Mouse (Mus musculus): ENCODE measurements around the gene Fbxo42.

The Fbxo42 gene

DNA sequence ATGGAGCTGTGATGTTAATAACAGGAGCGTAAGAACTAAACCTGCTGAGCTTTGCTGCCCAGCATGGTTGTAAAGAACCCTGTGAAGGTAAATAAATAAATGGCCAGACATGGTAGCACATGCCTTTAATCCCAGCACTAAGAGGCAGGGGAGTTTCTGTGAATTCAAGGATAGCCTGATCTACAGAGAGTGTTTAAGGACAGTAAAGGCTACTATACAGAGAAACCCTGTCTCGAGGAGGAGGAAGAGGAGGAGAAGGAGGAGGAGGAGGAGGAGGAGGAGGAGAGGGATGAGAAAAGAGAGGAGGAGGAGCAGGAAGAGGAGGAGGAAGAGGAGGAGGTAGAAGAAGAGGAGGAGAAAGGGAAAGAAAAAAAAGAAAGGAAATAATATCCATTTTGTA lies 65.6 kb downstream of the Fbxo42 start:
- in situ Hi-C loops (cut with MboI, MseI): loop anchor here (5.0 kb wide), 1 partner anchor 71 kb away; no protein-coding TSS in a partner anchor

DNA sequence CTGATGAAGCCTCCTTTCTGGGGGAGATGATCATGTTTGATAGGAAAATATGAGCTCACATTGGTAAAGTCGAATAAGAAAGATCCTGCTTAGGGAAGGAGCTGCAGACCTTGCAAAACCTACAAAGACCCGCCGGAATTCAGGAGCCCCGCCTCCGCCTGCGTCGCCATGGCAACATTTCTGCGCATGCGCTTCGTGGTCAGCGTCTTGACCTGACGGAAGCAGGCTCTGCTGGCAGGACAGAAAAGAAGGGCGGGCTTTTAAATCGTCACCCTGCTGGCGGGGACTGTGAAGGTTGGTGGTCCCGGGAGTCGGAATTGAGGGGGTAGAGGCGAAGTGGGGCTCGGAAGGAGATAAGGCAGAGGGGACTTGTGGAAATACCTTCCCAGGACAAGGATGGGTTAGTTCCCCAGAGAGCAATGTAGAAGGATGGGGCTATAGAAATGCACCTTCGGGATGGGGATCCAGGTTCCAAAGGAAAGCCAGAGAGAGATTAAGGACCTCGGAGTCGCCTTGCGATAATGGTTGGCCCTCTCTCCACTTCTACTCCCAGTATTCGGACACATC lies 66.1 kb downstream of the Fbxo42 start, which contains the start of gene Rsg1:
TSS of gene Rsg1 (plus strand) at position 187 of the 567 bp plus-strand sequence.
- in situ Hi-C loops (cut with MboI, MseI): loop anchor here (5.0 kb wide), 1 partner anchor 72 kb away; no protein-coding TSS in a partner anchor

DNA sequence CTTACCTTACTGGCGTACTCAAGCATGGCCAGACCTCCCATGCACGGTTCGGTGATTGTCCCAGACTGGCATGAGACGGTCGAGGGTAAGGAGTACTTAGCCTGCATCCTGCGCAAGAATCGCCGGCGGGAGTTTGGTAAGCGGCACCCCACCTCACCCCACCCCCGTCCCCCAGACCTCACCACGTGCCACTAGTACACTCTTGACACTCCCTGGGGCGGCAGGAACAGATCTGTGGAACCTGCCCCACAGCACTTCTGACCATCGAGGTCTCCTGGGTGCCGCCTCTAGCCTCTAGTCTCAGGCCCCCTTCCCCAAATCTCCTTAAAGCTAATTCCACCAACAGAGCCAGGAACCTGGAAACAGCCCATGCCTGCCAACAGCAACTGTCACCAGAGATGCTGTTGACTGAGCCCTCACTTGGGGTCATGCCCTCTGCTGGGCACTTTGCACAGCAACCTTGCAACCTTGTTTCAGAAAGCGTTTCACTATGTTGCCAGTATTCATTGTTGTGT lies 66.7 kb downstream of the Fbxo42 start:
- in situ Hi-C loops (cut with MboI, MseI): loop anchor here (5.0 kb wide), 1 partner anchor 72 kb away; no protein-coding TSS in a partner anchor

DNA sequence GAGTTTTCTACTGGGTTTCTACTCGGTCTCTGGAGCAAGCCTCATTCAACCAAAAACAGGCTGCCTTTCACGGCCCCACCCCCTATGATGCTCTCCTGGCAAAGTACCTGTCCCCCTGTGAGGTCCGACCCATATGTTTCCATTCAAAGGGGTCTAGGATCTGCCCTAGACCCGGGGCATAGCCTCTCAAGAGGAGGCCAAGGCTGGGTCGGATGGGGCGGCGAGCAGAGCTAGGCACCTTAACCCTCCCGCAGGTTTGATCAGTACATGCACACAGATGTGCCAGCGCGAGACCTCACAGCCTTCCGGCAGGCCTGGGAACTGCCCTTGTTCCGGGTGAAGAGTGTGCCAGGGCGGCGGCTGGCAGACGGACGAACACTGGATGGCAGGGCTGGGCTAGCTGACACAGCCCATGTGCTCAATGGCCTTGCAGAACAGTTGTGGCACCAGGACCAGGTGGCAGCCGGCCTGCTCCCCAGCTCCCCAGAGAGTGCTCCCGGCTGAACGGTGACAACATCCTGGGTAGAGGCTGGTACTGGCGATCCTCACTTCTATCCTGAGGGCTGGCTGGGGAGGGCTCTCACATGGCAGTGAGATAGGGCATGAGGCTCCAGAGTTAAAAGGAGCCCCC lies 72.0 kb downstream of the Fbxo42 start:
- in situ Hi-C loops (cut with MboI, MseI): loop anchor here (10.0 kb wide), 1 partner anchor 1245 kb away; no protein-coding TSS in a partner anchor

DNA sequence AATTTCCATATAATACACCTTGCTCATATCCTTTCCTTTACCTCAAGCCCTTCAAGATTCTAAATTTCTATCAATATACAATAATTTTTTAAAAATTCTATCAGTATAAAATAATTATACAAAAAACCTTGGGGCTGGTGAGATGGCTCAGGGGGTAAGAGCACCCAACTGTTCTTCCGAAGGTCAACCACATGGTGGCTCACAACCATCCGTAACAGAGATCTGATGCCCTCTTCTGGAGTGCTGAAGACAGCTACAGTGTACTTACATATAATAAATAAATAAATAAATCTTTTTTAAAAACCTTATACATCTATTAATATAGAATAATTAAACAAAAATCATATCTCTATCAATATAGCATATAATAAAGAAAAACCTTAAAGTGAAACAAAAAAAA lies 74.1 kb downstream of the Fbxo42 start:
- in situ Hi-C loops (cut with MboI, MseI): loop anchor here (10.0 kb wide), 1 partner anchor 1247 kb away; no protein-coding TSS in a partner anchor

DNA sequence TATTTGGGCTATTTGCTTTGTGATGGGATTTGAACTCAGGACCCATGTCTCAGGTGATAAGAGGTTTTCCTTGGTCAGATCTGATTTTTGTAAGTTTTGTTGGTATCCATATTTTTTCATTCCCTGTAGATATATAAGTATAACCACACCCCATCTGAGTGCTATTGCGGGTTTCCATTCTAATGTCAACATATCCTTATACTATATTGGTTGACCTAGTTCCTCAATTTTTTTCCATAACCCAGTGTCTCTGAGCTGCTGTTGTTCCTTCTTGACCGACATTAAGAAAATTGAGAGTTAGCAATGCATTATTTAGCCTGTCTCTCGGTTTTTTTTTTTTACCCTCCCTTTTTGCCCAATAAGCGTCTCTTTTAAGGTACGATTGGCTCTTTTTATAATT lies 75.0 kb downstream of the Fbxo42 start:
- in situ Hi-C loops (cut with MboI, MseI): loop anchor here (10.0 kb wide), 1 partner anchor 1248 kb away; no protein-coding TSS in a partner anchor

DNA sequence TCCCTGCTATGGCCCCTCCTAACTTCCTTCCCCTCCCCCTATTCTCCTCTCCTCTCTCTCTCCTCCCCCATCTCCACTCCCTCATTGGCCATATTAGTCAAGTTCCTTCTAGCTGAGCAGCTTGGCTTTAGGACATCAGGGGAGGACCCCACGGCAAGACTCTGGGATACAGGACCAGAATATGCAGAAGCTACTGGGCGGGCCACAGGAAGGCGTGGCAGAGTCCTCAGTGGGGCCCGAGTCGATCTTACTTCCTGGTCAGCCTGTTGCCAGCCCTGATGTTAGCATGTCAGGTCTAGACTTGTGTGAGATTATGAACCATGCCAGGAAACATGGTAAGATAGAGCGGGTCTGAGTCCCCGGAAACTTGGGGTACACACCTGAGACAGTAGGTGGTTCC lies 81.0 kb downstream of the Fbxo42 start:
- in situ Hi-C loops (cut with MboI, MseI): loop anchor here (10.0 kb wide), 1 partner anchor 1254 kb away; no protein-coding TSS in a partner anchor

DNA sequence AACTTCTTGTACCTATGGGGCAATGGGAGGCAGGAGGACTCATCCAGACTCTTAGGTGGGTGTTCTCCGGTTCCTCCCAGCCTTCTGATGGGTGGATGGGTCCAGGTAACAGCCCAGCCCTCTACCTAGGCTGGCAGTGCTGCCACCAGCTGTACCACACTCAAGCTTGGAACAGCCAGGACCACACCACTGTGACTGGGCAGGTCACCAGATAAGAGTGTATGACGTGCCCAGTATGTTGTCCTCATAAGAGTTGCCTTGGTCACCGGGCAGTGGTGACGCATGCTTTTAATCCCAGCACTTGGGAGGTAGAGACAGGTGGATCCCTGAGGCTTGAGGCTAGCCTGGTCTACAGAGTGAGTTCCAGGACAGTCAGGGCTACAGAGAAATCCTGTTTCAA lies 85.5 kb downstream of the Fbxo42 start:
- in situ Hi-C loops (cut with MboI, MseI): no loop called here

DNA sequence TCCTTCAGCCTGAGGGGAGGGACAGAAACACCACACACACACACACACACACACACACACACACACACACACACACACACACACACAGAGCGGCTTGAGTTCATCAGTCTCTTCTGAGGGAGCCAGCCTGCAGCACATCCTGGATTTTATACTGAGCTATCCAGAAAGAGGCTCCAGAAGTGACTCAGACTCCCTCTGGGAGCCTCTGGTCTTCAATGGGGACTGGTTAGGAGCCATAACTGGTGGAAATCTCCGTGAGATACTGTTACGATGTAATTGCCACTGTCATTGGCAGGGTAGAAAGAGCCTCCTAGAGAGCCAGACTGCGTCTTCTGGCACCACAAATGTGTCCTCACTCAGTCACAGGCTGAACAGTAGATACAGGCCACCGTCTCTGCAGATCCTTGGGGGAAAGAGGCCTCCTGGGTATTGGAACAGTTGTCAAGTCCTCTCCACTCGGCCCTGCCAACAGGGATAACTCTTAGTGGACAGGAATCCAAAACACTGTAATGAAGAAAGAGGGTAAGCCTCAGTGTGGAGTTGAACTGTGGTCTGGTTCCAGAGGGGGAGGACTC lies 87.9 kb downstream of the Fbxo42 start:
- in situ Hi-C loops (cut with MboI, MseI): no loop called here

DNA sequence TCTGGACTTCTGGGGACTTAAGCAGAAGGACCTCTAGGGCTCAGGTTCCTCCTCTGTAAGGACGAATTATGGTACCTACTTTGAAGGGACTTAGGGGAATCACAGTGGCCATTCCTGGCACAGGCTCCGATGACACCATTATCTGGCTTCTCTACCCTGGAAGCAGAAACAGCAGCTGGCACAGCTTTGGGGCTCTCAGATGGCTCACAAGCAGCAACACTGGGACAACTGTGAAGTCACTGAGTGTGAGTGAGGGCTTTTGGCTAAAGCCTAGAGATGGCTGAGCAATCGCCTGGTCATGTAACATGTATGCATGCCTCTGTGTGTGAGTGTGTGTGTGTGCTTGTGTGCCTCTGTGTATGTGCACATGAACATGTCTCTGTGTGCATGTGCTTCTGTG lies 89.1 kb downstream of the Fbxo42 start:
- in situ Hi-C loops (cut with MboI, MseI): no loop called here

DNA sequence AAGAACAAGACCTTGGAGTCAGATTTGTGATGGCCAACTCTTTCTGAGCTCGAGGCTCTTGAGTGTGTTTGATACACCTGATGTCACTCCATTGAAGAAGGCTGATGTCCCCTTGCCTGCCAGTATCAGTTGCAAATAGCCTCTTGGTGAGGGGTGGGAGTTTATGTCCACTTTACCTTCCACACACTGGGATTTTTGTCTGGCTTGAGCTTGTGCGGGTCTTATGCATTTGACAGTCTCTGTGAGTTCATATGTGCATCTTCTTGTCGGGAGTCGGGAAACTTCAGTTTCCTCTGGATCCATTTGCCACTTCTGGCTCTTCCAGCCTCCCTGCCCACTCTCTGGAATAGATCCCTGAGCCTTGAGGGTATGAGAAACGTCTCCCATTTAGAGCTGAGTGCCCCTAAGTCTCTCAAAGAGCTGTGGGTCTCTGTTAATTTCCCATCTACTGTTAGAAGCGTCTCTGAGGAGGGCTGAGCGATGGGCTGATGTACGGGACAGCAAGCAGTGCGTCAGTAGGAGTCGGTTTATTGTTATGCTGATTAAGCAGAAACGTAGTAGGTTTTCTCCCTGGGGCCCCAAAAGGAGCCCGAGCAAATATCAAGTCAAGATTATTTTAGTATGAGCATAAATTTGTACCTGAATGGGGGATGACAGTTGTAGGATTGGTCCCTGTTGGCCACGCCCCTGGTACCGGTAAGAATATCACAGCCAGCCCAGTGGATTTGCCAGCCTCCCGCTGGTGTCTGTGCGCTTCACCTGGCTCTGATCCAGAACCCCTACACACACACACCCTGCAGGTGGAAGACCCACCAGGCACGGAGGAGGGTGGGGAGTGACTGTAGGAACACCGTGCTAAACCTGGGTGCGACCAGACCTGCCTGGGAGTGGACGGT lies 91.0 kb downstream of the Fbxo42 start:
- in situ Hi-C loops (cut with MboI, MseI): no loop called here

DNA sequence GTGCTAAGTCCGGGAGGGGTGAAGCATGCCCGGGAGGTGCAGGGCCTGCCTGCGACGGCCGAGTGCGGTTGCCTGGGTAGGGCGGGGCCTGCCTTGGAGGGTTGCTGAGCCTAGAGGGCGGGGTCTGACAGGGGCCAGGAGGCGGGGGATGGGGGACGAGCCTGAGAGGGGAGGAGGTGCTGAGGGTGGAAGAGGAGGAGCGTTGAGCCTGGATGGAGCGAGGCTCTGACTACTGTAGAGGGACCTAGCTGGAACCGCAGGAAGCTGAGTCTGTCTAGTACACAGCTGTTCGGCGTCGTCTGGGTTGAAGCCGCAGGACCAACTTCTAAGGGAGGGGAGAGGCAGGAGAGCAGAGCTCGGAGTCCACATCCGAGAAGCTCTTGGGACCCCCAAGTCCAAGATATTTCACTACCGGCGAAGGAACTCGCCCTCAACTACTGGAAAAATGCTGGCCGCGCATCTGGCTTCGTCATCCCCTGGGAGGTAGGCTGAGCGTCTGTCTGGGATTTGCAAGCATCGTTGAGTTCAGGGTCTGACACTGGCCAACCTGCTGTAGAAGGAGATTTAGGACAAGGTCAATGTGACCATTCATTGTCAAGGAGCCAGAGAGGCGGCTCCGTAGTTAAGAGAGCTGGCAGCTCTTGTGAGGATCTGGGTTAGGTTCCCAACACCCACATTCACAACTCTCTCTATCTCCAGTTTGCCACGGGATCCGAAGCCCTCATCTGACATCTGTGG lies 91.8 kb downstream of the Fbxo42 start, which contains the start of gene Arhgef19:
TSS of gene Arhgef19 (plus strand) at position 112 of the 738 bp plus-strand sequence.
- in situ Hi-C loops (cut with MboI, MseI): no loop called here

DNA sequence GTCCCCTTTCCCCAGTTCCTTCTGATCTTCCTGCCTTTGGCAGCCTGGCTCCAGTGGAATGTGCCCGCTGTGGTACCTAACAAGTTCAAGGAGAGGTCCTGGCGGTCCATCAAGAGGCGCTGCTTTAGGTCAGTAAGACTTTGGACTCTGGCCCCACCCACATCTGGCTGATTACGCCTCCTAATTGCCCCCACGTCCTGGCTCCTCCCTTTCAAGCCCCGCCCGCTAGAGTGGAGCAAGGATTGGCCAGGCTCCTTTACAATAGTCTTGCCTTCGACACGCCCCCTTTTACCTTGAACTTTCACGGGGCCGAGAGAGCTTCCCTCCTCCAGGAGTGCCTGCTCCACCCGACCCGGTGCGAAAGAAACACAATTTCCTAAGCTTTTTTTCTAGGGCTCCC lies 92.9 kb downstream of the Fbxo42 start:
- in situ Hi-C loops (cut with MboI, MseI): no loop called here

DNA sequence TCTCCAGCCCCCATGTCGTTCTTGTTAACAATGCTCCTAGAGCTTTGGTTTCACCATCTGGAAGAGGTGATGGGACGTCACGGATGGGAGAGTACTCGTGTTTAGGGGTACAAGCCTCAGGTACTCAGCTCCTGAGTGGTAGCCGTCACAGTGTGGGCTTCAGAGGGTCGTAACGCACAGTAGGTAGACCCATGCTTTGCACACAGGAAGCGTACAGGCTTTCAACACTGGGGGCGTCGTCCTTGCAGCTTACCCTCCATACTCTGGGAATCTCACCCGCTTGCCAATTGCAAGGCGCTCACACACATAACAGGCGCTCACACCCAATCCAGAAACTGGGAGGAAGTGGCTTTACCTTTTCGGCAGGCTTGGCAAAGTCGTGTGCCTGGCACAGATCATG lies 94.1 kb downstream of the Fbxo42 start:
- in situ Hi-C loops (cut with MboI, MseI): no loop called here

DNA sequence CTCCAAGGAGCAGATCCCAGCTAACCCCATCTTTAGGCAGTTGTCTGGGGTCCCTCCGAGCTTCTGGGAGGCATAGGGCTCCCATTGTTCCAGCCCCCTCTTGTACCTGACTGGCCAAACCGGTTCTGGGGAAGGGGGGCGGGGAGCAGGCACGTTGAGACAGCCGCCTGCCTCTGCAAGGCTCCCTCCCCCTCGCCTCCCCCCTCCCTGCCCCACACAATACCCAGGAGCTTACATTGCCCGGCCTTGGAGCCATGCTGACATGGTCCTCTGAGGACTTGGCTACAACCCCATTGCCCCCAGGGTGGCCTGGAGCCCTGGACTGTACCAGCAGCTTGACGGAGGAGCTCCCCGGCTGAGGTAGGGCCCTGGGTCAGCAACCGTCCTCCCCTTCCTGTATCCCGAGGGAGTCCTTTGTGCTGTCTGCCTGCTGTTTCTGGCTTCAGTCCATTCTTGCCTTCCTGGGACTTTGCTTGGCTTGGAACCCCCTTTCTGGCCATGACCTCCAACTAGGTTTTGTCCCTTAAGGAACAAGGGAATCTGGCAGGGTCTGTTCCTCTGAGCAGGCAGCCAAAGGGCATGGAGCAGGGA lies 95.0 kb downstream of the Fbxo42 start:
- in situ Hi-C loops (cut with MboI, MseI): no loop called here

DNA sequence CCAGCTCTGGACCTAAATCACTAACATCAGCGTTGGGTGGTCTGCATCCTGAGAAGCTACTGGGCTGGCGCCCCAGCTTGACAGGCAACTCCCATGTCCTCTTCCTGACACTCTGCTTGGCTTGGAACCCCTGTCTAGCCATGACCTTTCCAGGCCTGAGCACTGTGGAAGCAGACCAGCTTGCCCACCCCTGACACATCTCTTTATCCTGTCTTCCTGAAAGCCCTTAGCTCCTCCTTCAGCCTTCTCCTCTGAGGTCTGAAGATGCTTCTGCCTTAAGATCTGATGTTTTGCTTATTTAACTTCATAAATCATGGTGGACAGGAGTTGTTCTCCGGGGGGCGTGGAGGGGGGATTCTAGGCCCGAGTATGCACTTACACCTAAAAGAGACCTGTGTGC lies 95.9 kb downstream of the Fbxo42 start:
- in situ Hi-C loops (cut with MboI, MseI): no loop called here

DNA sequence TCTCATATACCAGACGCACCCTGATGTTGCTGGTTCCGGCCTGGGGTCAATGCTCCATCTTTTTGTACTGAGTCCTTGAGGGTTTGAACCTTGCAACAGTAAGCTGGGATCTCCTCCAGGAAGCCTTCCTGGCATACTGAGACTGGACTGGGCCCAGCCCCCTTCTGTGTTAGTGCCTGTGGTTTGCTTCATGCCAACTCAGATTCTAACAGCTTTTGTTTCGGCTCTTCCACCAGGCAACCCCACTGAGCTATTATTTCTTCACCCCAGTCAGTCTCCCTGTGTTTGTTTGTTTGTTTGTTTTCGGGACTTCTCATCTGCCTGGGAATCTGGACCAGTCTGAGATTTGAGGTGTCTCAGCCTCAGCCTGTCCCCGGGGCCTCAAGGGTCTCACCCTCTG lies 96.7 kb downstream of the Fbxo42 start:
- in situ Hi-C loops (cut with MboI, MseI): no loop called here

DNA sequence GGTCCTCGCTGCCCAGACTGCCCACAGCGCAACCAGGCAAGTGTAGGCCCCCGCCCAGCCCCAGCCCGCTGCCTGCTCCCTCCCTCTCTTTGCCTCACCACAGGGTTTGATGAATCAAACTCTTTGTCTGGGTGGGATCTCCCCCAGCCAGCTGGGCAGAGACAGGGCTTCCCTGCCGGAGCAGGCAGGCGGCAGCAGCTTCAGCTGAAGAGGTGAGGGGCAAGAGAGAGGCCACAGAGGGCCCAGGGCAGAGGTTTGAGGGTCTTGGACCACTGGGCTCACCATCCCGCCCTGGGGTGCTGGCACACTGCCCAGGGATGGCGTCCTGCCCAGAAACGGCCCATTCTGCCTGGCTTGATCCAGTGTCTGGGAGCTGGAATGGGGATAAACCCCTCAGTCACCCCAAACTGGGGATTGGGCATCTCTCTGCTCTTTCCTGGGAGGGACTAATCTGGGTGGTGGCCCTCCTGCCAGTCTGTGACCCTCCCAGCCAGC lies 97.3 kb downstream of the Fbxo42 start:
- in situ Hi-C loops (cut with MboI, MseI): no loop called here

DNA sequence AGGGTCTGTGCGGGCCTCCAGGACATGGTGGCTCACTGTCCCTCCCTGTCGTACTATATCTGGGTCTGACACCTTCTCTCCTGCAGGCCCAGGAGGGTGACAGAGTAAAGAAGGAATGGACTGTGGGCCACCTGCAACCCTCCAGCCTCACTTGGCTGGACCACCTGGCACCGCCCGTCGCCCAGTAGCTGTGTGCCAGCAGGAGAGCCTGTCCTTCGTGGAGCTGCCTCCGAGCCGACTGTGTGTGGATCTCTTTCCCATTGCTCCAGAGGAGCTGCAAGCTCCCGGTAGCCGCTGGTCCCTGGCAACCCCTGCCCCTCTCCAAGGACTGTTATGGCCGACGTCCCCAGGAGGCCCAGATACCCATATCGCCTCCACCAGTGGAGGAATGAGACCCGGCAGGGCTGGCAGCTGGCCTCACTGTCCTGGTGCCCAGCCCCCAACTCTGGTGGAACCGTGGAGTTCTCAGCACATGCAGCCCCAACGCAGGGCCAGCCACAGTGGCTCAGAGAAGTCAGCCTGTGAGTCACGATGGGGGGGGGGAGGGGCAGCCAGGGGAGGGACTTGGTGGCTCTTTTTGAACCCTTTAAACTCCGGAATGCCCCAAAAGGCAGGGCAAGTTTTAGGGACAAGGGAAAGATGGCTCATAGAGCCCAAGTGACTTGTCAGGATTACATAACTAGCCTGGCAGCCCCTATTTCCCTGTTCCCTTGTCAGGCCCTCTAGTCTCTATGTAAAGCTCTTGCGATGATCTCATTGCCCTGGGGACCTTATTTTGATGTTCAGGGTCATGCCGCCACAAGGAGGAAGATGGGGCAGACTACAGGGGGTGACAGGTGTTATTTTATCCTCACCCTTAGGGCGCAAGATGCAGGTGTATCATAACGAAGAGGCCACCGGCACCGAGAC lies 98.6 kb downstream of the Fbxo42 start:
- in situ Hi-C loops (cut with MboI, MseI): no loop called here
